Mouse (Mus musculus) CD4-positive, CD25-positive, alpha-beta regulatory T cell, adult 2 months (primary cell): ENCODE data around the gene Sgsm3.

Experiments
- DNase-seq: peaks from one replicate; pipeline ENCODE4 v3.0.0-alpha.2; 2012; ENCODE audit warnings: low read depth, low spot score

The Sgsm3 gene

GRCm38 (mm10) chr15:80977620-80978334 lies at the start of gene Sgsm3:
Gene Sgsm3, plus strand, starts transcription at chr15:80977765.
- DNase-seq = peak; percentile 92

- DNase-seq = peak; percentile 22
Measured at GRCm38 (mm10) chr15:80928811-80929355, 48.7 kb upstream of the Sgsm3 start.

GRCm38 (mm10) chr15:80930048-80930571 lies 47.5 kb upstream of the Sgsm3 start:
- DNase-seq = peak; percentile 81

- peak; percentile 60 for DNase-seq
Measured at GRCm38 (mm10) chr15:80930676-80931320, 46.8 kb upstream of the Sgsm3 start.

- no peak for DNase-seq
Measured at GRCm38 (mm10) chr15:80931345-80931960, 46.1 kb upstream of the Sgsm3 start.

GRCm38 (mm10) chr15:80934841-80935240 lies 42.7 kb upstream of the Sgsm3 start:
- DNase-seq = no peak

GRCm38 (mm10) chr15:80936686-80937085 lies 40.9 kb upstream of the Sgsm3 start:
- no peak for DNase-seq

- DNase-seq = no peak
Measured at GRCm38 (mm10) chr15:80938615-80939014, 39.0 kb upstream of the Sgsm3 start.

GRCm38 (mm10) chr15:80939401-80939800 lies 38.2 kb upstream of the Sgsm3 start:
- DNase-seq = no peak

- DNase-seq = peak; percentile 36
Measured at GRCm38 (mm10) chr15:80941468-80942040, 36.0 kb upstream of the Sgsm3 start.

GRCm38 (mm10) chr15:80945851-80946250 lies 31.7 kb upstream of the Sgsm3 start:
- DNase-seq = peak; percentile 81

- DNase-seq = peak; percentile 93
Measured at GRCm38 (mm10) chr15:80948145-80949135, 29.1 kb upstream of the Sgsm3 start, which contains the start of gene Adsl. Gene Adsl, plus strand, starts transcription at chr15:80948490.

GRCm38 (mm10) chr15:80949431-80949830 lies 28.1 kb upstream of the Sgsm3 start:
- no peak for DNase-seq

GRCm38 (mm10) chr15:80950055-80950454 lies 27.5 kb upstream of the Sgsm3 start:
- no peak for DNase-seq

GRCm38 (mm10) chr15:80953971-80954370 lies 23.6 kb upstream of the Sgsm3 start:
- no peak for DNase-seq

GRCm38 (mm10) chr15:80954861-80955260 lies 22.7 kb upstream of the Sgsm3 start:
- DNase-seq = no peak

GRCm38 (mm10) chr15:80955836-80956438 lies 21.6 kb upstream of the Sgsm3 start:
- DNase-seq = no peak

GRCm38 (mm10) chr15:80969371-80969770 lies 8.2 kb upstream of the Sgsm3 start:
- no peak for DNase-seq

GRCm38 (mm10) chr15:80974311-80974710 lies 3.3 kb upstream of the Sgsm3 start:
- DNase-seq = no peak

GRCm38 (mm10) chr15:80975666-80976065 lies 1.9 kb upstream of the Sgsm3 start:
- DNase-seq = no peak
